Mouse (Mus musculus): ENCODE data around the gene Mybpc1. TPM values are rescaled to one million over a fixed set of nuclear protein-coding genes. Genes with fewer than 3 reads are reported as not detected.

Mybpc1 gene
- polyA plus RNA-seq, 1 experiment = 0.26 TPM

DNA sequence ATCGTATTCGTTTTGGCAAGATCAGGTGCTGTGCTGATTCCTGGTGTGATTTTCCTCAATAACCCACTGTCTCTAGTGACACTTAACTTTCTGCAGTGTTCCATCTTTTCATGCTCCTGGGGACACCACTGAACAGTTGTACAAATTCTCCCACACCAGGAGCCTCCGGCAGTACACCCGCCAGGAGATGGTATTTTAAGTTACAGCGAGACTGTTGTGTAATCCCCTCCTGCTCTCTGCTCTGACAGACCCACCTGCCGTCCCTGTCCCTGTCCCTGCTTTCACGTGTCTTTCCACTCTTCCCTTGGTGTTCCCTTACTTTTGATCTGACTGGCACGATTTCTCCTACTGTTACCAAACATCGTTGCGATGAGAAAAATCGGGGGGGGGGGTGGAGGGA, 19.3 kb upstream of the Mybpc1 start:
- Histone ChIP-seq H3K27ac (ENCODE audit: control insufficient read depth, insufficient read depth, low read length) (no peak overlapping the region), H3K4me1 (replicated peaks; ENCODE audit: control insufficient read depth, insufficient read depth, low read length) (no peaks in the 10 kb centered on the region), H3K27me3 (ENCODE audit: control insufficient read depth, insufficient read depth, low read length) (no peaks in the 10 kb centered on the region), H3K4me3 (ENCODE audit: control insufficient read depth, insufficient read depth, low read length) (no peak overlapping the region), H3K36me3 (ENCODE audit: control insufficient read depth, insufficient read depth, low read length) (no peaks in the 10 kb centered on the region)
- TF ChIP-seq POLR2A (IDR thresholded peaks at IDR 0.05; ENCODE audit: control insufficient read depth, extremely low read depth, insufficient read depth, low read length, poor library complexity) = no peak
- TF ChIP-seq CTCF (IDR thresholded peaks at IDR 0.05; ENCODE audit: borderline replicate concordance, control insufficient read depth, extremely low read depth, insufficient read depth, low read length, poor library complexity) = no peak
- WGBS = 95% methylated on average over 11 of the region's 11 CpGs
- DNase-seq = no peak

DNA sequence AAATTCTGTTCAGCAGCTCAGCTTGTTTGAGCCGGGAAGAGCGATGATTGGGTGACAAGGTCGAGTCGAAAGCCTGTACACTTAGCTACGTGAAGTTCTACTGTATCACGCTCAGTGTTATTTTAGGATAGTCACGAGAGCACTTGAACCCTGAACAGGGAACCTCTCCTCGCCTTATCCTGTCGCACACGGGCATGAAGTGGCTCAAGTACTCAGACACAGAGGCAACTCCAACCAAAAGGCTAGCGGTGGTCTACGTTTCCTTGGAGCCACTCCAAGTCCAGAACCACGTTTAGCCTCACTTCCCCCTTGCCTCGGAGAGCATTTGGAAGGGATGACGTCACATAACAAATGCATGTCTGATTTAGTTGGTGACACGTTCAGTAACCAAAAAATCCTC, 17.7 kb upstream of the Mybpc1 start:
- Histone ChIP-seq H3K4me1 (replicated peaks; ENCODE audit: control insufficient read depth, insufficient read depth, low read length) (no peaks in the 10 kb centered on the region), H3K27me3 (ENCODE audit: control insufficient read depth, insufficient read depth, low read length) (no peaks in the 10 kb centered on the region), H3K27ac (ENCODE audit: control insufficient read depth, insufficient read depth, low read length) (no peak overlapping the region), H3K4me3 (ENCODE audit: control insufficient read depth, insufficient read depth, low read length) (no peak overlapping the region), H3K36me3 (ENCODE audit: control insufficient read depth, insufficient read depth, low read length) (no peaks in the 10 kb centered on the region)
- TF ChIP-seq POLR2A (IDR thresholded peaks at IDR 0.05; ENCODE audit: control insufficient read depth, extremely low read depth, insufficient read depth, low read length, poor library complexity) (no peak), CTCF (IDR thresholded peaks at IDR 0.05; ENCODE audit: borderline replicate concordance, control insufficient read depth, extremely low read depth, insufficient read depth, low read length, poor library complexity) (no peak)
- 67% methylated on average over 16 of the region's 16 CpGs for WGBS
- DNase-seq = no peak

DNA sequence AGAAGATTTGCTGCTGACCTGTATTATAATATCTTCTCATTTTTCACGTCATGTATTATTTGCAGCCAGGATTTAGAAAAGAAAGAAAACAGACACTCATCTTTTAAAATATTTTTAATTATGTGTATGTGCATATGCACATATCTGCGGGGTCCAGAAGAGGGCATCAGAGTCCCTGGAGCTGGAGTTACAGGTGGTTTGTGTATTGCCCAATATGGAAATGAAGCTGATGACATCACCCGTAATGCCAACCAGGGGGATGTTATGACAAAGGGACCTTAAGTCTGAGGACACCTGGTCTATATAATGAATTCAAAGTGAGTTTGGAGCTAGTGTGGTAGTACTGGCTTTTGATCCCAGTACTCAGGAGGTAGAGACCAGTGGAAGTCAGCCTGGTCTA, 15.9 kb upstream of the Mybpc1 start:
- 94% methylated on average over 3 of the region's 3 CpGs for WGBS
- no peak for TF ChIP-seq CTCF (IDR thresholded peaks at IDR 0.05; ENCODE audit: borderline replicate concordance, control insufficient read depth, extremely low read depth, insufficient read depth, low read length, poor library complexity)

DNA sequence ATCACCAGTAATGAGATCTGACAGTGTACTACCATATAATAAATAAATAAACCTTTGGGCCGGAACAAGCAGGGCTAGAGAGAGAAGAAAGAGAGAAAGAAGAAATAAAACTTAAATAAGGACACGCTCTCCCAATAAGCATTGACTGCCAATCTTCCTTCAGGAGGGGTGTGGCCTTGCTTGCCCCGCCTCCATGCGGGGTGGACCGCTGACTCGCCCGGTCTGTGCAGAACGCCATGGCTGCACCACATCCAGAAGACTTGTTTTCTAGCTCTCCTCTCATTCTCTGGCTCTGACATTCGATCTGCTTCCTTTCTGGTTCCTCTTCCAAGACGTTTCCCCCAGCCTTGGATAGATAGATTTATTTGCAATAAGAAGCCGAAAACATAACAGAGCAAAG, 8.1 kb upstream of the Mybpc1 start:
- no peak overlapping the region for H3K4me3 ChIP-seq (ENCODE audit: control insufficient read depth, insufficient read depth, low read length)
- TF ChIP-seq CTCF (IDR thresholded peaks at IDR 0.05; ENCODE audit: borderline replicate concordance, control insufficient read depth, extremely low read depth, insufficient read depth, low read length, poor library complexity) (no peak), POLR2A (IDR thresholded peaks at IDR 0.05; ENCODE audit: control insufficient read depth, extremely low read depth, insufficient read depth, low read length, poor library complexity) (no peak)
- DNase-seq = no peak
- no peaks in the 10 kb centered on the region for H3K4me1 ChIP-seq (replicated peaks; ENCODE audit: control insufficient read depth, insufficient read depth, low read length)
- WGBS = 95% methylated on average over 11 of the region's 11 CpGs
- H3K27me3 ChIP-seq (ENCODE audit: control insufficient read depth, insufficient read depth, low read length) = no peaks in the 10 kb centered on the region
- no peak overlapping the region for H3K27ac ChIP-seq (ENCODE audit: control insufficient read depth, insufficient read depth, low read length)
- no peaks in the 10 kb centered on the region for H3K36me3 ChIP-seq (ENCODE audit: control insufficient read depth, insufficient read depth, low read length)

More for the DNA sequence above, 15.9 kb upstream of the Mybpc1 start:
- Histone ChIP-seq H3K4me3 (ENCODE audit: control insufficient read depth, insufficient read depth, low read length) (no peak overlapping the region), H3K36me3 (ENCODE audit: control insufficient read depth, insufficient read depth, low read length) (no peaks in the 10 kb centered on the region), H3K27me3 (ENCODE audit: control insufficient read depth, insufficient read depth, low read length) (no peaks in the 10 kb centered on the region), H3K4me1 (replicated peaks; ENCODE audit: control insufficient read depth, insufficient read depth, low read length) (no peaks in the 10 kb centered on the region), H3K27ac (ENCODE audit: control insufficient read depth, insufficient read depth, low read length) (no peak overlapping the region)
- DNase-seq = no peak

- Histone ChIP-seq H3K27ac (ENCODE audit: control insufficient read depth, insufficient read depth, low read length) (no peak overlapping the region), H3K4me3 (ENCODE audit: control insufficient read depth, insufficient read depth, low read length) (no peak overlapping the region), H3K36me3 (ENCODE audit: control insufficient read depth, insufficient read depth, low read length) (no peaks in the 10 kb centered on the region), H3K27me3 (ENCODE audit: control insufficient read depth, insufficient read depth, low read length) (no peaks in the 10 kb centered on the region), H3K4me1 (replicated peaks; ENCODE audit: control insufficient read depth, insufficient read depth, low read length) (no peaks in the 10 kb centered on the region)
- 92% methylated on average over 7 of the region's 7 CpGs for WGBS
- DNase-seq = no peak
- TF ChIP-seq CTCF (IDR thresholded peaks at IDR 0.05; ENCODE audit: borderline replicate concordance, control insufficient read depth, extremely low read depth, insufficient read depth, low read length, poor library complexity) = no peak
- TF ChIP-seq POLR2A (IDR thresholded peaks at IDR 0.05; ENCODE audit: control insufficient read depth, extremely low read depth, insufficient read depth, low read length, poor library complexity) = no peak
These were observed 1.7 kb upstream of the Mybpc1 start for GRCm38 (mm10) chr10:88606686-88607085.

DNA sequence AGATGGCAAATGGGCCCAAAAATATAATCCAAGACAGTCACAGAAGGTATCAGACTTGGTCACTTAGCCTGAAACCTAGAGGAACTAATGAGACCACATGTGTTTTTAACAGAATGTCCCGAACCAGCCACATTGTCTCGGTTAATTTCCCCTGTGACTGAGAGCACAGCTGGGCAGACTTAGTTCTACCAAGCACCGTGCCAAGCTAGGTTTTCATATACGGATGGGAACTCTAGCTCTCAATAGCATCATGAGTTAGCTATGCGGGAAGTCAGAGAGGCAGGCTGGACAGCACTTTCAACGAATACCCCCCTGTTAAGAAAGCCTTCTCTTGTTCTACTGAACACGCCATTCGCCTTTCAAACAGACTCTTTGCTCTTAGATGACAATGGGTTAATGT, 1.1 kb upstream of the Mybpc1 start:
- no peaks in the 10 kb centered on the region for H3K27me3 ChIP-seq (ENCODE audit: control insufficient read depth, insufficient read depth, low read length)
- H3K27ac ChIP-seq (ENCODE audit: control insufficient read depth, insufficient read depth, low read length) = no peak overlapping the region
- H3K36me3 ChIP-seq (ENCODE audit: control insufficient read depth, insufficient read depth, low read length) = no peaks in the 10 kb centered on the region
- H3K4me3 ChIP-seq (ENCODE audit: control insufficient read depth, insufficient read depth, low read length) = no peak overlapping the region
- WGBS = 91% methylated on average over 8 of the region's 8 CpGs
- no peak for DNase-seq
- no peaks in the 10 kb centered on the region for H3K4me1 ChIP-seq (replicated peaks; ENCODE audit: control insufficient read depth, insufficient read depth, low read length)
- TF ChIP-seq CTCF (IDR thresholded peaks at IDR 0.05; ENCODE audit: borderline replicate concordance, control insufficient read depth, extremely low read depth, insufficient read depth, low read length, poor library complexity) (no peak), POLR2A (IDR thresholded peaks at IDR 0.05; ENCODE audit: control insufficient read depth, extremely low read depth, insufficient read depth, low read length, poor library complexity) (no peak)

DNA sequence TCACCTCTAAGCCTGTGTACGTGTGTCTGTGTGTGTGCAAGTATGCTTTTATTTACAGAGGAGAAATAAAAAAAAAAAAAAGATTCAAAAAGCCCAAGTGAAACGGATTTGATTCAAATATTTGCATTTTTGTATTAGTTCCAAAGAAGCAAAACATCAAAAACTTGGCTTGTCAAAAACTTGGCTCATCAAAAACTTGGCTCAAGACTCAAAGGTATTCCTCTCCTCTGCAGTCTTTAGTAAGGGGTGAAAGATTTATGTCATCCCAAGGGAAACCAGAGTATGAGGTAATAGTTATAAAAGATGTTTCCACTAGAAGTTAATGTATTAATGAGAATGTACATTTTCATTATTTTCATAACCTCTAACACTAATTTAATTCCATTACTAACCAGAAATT, 1.2 kb downstream of the Mybpc1 start:
- Histone ChIP-seq H3K4me1 (replicated peaks; ENCODE audit: control insufficient read depth, insufficient read depth, low read length) (no peaks in the 10 kb centered on the region), H3K4me3 (ENCODE audit: control insufficient read depth, insufficient read depth, low read length) (no peak overlapping the region)
- WGBS = 84% methylated on average over 2 of the region's 2 CpGs

More for the DNA sequence above, 1.2 kb downstream of the Mybpc1 start:
- no peaks in the 10 kb centered on the region for H3K27me3 ChIP-seq (ENCODE audit: control insufficient read depth, insufficient read depth, low read length)
- DNase-seq = no peak
- no peak overlapping the region for H3K27ac ChIP-seq (ENCODE audit: control insufficient read depth, insufficient read depth, low read length)
- no peaks in the 10 kb centered on the region for H3K36me3 ChIP-seq (ENCODE audit: control insufficient read depth, insufficient read depth, low read length)
- TF ChIP-seq CTCF (IDR thresholded peaks at IDR 0.05; ENCODE audit: borderline replicate concordance, control insufficient read depth, extremely low read depth, insufficient read depth, low read length, poor library complexity) = no peak
- no peak for TF ChIP-seq POLR2A (IDR thresholded peaks at IDR 0.05; ENCODE audit: control insufficient read depth, extremely low read depth, insufficient read depth, low read length, poor library complexity)

Measured in thymus, adult 2 months (tissue).